Mouse (Mus musculus) monocyte, adult 2 months (primary cell): Measurements from ENCODE around the gene Mlxip.
A peak's percentile ranks its signal among the peaks of the same experiment; 100 is the strongest.

Experiments used
- DNase-seq, 2 experiments: peaks; one replicate each; pipeline ENCODE4 v3.0.0; 2022; ENCODE audit warnings: low spot score in 2 of 2, low read depth in 1 of 2

Mlxip gene

GRCm38 (mm10) chr5:123394303-123394956 is at the start of gene Mlxip:
Mlxip (plus strand) TSS chr5:123394798.
- DNase-seq = peak; percentile 88 to 90

GRCm38 (mm10) chr5:123344963-123345852 is 49.4 kb upstream of the Mlxip start:
- no peak for DNase-seq

- DNase-seq = no peak
Measured at GRCm38 (mm10) chr5:123345853-123346654, 48.5 kb upstream of the Mlxip start.

GRCm38 (mm10) chr5:123346701-123347270 is 47.8 kb upstream of the Mlxip start:
- DNase-seq = no peak

GRCm38 (mm10) chr5:123347985-123348384 is 46.6 kb upstream of the Mlxip start:
- no peak for DNase-seq

- no peak for DNase-seq
Measured at GRCm38 (mm10) chr5:123350386-123350785, 44.2 kb upstream of the Mlxip start.

GRCm38 (mm10) chr5:123355918-123356317 is 38.7 kb upstream of the Mlxip start:
- DNase-seq = no peak

GRCm38 (mm10) chr5:123357253-123357652 is 37.3 kb upstream of the Mlxip start:
- no peak for DNase-seq

- no peak for DNase-seq
Measured at GRCm38 (mm10) chr5:123359431-123359830, 35.2 kb upstream of the Mlxip start.

- no peak for DNase-seq
Measured at GRCm38 (mm10) chr5:123362911-123363310, 31.7 kb upstream of the Mlxip start.

- no peak for DNase-seq
Measured at GRCm38 (mm10) chr5:123364302-123364971, 30.2 kb upstream of the Mlxip start.

- peak in 1 of 2 experiments; percentile 22 for DNase-seq
Measured at GRCm38 (mm10) chr5:123368869-123369488, 25.6 kb upstream of the Mlxip start.

GRCm38 (mm10) chr5:123370049-123370448 is 24.5 kb upstream of the Mlxip start:
- no peak for DNase-seq

- no peak for DNase-seq
Measured at GRCm38 (mm10) chr5:123375262-123375661, 19.3 kb upstream of the Mlxip start.

- no peak for DNase-seq
Measured at GRCm38 (mm10) chr5:123375793-123376452, 18.7 kb upstream of the Mlxip start.

- DNase-seq = peak in 1 of 2 experiments; percentile 27
Measured at GRCm38 (mm10) chr5:123376569-123376968, 18.0 kb upstream of the Mlxip start.

- DNase-seq = peak; percentile 57 to 80
Measured at GRCm38 (mm10) chr5:123377120-123377955, 17.3 kb upstream of the Mlxip start.

- DNase-seq = no peak
Measured at GRCm38 (mm10) chr5:123378712-123379111, 15.9 kb upstream of the Mlxip start.

GRCm38 (mm10) chr5:123379504-123379931 is 15.1 kb upstream of the Mlxip start:
- no peak for DNase-seq
